Mouse (Mus musculus) gastrocnemius, adult 2 months (tissue): ENCODE results near the gene 4931422A03Rik. TPM values are rescaled to one million over a fixed set of nuclear protein-coding genes. Genes with fewer than 3 reads are reported as not detected.
"Not testable (repeated sequence)": the region's sequence is repeated elsewhere in the genome, so short reads cannot be mapped to it uniquely, and the experiment has no call there.

Source experiments
- DNase-seq: peaks from one replicate; pipeline ENCODE4 v3.0.0; 2022
- H3K27ac ChIP-seq: fragments of 200-600 bp; 2 replicates; pipeline ENCODE4 v1.8.1; 2022; ENCODE audit warnings: mild to moderate bottlenecking
- H3K4me3 ChIP-seq: fragments of 200-600 bp; 2 replicates; pipeline ENCODE4 v1.8.1; 2022; ENCODE audit warnings: mild to moderate bottlenecking, moderate library complexity
- CTCF ChIP-seq: fragments of 200-600 bp; IDR thresholded peaks from 2 replicates; pipeline ENCODE4 v1.8.1; 2022; ENCODE audit warnings: antibody characterized with exemption, mild to moderate bottlenecking, moderate library complexity
- intact Hi-C: fragments of 180-260 bp; cut with DNase I; formaldehyde crosslinking; loops from one replicate; pipeline ENCODE4 v1.15.1; 2025
- total RNA-seq, 2 experiments: library from RNA; stranded (reverse); gene quantifications; 2 replicates each; pipeline ENCODE4 v1.2.3; 2021

4931422A03Rik gene
- total RNA-seq, 2 experiments from 2014 or later, result not detected

GRCm38 (mm10) chr2:104007793-104008519 lies 20.2 kb downstream of the 4931422A03Rik start:
- Histone ChIP-seq H3K4me3 (no peak overlapping the region), H3K27ac (no peak overlapping the region)
- no peak for DNase-seq
- intact Hi-C loops, result no loop called here
- no peak for TF ChIP-seq CTCF

DNA sequence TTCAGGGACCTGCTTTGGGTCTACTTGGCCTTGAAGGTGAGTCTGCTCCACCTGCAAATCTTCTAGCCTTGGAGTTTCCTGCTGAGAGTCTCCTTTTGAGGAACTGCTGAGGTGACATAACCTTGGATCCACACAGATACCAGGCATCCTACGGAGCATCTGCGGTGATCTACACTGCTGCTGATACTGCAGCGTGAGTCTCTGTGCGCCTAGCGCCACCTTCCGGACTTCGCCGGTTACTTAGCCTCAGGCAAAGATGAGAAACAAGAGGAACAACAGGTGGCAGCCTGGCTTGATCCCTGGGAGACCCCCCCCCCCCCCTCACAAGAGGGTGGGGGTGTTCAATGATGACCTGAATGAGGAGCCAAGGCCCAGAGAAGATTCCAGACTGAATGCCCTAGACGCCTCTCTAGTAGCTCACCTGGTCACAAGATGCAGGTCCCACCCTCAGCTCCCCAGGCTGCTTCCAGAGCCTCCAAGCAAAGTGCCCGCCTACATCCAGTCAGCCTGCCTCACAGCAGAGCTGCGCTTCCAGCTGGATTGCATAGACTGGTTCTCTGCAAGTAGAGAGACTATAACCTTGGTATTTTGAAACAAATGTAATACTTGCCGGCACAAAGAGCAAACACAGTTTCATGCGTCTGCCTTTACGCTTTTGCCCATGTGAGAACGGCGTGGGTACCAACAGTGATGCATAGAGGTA lies 25.3 kb downstream of the 4931422A03Rik start:
- no peak overlapping the region for H3K27ac ChIP-seq
- DNase-seq, result peak; percentile 51
- intact Hi-C loops, result no loop called here
- peak; percentile 68 for TF ChIP-seq CTCF
- H3K4me3 ChIP-seq, result no peak overlapping the region

GRCm38 (mm10) chr2:104001861-104002260 lies 26.3 kb downstream of the 4931422A03Rik start:
- Histone ChIP-seq H3K27ac (no peak overlapping the region), H3K4me3 (no peak overlapping the region)
- TF ChIP-seq CTCF, result no peak
- intact Hi-C loops, result no loop called here
- no peak for DNase-seq

DNA sequence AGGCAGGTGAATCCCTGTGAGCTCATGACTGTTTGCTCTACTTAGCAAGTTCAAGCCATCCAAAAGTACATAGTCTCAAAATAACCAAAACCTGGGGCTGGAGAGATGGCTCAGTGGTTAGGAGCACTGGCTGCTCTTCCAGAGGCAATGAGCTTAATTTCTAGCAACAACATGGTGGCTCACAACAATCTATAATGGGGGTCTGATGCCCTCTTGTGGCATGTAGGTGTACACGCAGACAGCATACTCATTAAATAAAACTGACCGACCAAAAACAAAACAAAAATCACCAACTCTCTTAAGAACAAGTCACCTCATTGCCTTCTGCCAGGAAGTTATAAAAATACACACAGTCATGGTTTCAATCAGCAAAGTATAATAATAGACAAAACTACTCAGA lies 27.1 kb downstream of the 4931422A03Rik start:
- H3K27ac ChIP-seq, result no peak overlapping the region
- no peak for DNase-seq
- intact Hi-C loops, result no loop called here
- no peak overlapping the region for H3K4me3 ChIP-seq
- peak; percentile 63 for TF ChIP-seq CTCF

- DNase-seq, result no peak
- no peak for TF ChIP-seq CTCF
- intact Hi-C loops, result no loop called here
- Histone ChIP-seq H3K27ac (no peak overlapping the region), H3K4me3 (no peak overlapping the region)
These were observed 35.4 kb downstream of the 4931422A03Rik start for GRCm38 (mm10) chr2:103992618-103993332.

DNA sequence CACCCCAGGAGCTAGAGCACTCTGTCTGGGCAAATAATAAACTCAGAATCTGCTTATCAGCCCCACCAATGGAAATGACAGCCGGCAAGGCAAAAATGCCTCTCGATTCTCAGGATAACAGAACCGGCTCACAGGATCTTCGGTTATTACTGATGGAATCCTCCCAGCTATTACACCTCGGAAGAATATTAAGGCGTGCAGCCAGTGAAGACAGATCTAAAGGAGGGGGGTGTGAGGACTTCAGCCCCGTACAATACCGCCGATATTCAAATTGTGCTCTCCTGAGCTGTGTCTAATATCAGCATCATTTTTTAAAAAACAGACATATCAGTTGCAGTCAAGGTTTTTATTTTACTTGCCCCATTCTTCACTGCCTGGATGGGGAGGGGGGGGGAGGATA lies 36.0 kb downstream of the 4931422A03Rik start:
- no peak for TF ChIP-seq CTCF
- Histone ChIP-seq H3K27ac (no peak overlapping the region), H3K4me3 (no peak overlapping the region)
- no peak for DNase-seq
- intact Hi-C loops, result no loop called here

DNA sequence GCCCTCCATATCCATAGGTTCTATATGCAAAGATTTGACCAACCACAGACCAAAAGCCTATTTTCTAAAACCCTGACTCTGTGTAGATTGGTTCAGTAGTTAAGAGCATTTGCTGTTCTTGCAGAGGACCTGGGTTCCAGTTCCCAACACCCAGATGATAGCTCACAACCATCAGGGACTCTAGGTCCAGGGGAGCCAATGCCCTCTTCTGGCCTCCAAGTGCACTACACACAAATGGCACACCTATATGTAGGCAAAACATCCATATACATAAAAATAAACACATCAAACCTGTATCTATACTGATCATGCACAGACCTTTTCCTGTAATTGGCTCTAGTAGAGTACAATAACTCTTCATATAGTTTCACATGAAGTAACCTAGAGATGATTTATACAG lies 36.9 kb downstream of the 4931422A03Rik start:
- Histone ChIP-seq H3K27ac (no peak overlapping the region), H3K4me3 (no peak overlapping the region)
- no peak for DNase-seq
- intact Hi-C loops, result no loop called here
- TF ChIP-seq CTCF, result peak; percentile 8; the same call in 1 of the 2 replicates

DNA sequence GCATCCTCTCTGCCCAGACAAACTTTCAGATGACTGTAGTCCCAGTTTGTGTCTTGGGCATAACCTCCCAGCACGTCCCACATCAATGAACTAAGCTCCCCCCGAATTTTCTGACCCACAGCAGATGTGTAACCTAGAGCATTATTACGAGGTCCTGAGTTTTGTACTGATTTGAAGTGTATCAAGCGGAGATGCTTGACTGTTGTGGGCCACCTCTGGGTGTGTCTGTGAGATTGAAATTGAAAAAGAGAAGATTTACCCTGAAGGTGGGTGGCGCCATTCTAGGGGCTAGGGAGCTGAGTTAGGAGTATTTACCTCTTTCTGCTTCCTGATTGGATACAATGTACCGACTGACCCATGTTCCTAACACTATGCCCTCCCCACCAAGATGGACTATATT lies 38.4 kb downstream of the 4931422A03Rik start:
- TF ChIP-seq CTCF, result no peak
- H3K4me3 ChIP-seq, result no peak overlapping the region
- no peak overlapping the region for H3K27ac ChIP-seq
- no peak for DNase-seq
- intact Hi-C loops, result no loop called here

GRCm38 (mm10) chr2:103987595-103987994 lies 40.6 kb downstream of the 4931422A03Rik start:
- intact Hi-C loops, H3K4me3 ChIP-seq, DNase-seq, H3K27ac ChIP-seq: not testable (repeated sequence)

GRCm38 (mm10) chr2:103983146-103983545 lies 45.0 kb downstream of the 4931422A03Rik start:
- intact Hi-C loops, result no loop called here

DNA sequence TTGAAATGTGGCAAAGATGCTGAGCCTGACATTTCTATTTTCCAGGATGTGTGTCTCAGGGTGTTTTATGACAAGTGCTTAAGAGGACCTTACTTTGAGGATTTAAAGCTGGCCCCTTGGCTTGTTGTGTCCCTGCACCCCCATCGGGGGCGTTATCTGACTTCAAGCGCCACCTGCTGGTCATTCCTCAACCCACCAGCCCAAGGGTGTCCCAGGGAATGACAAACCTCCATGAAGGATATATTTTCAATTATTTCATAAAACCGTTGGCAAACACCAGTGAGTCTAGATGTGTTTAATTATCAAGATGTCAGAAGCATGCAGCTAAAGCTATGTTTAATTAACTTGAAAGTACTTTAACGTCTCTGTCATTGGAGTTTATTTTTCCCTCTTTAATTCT lies 45.9 kb downstream of the 4931422A03Rik start:
- Histone ChIP-seq H3K27ac (no peak overlapping the region), H3K4me3 (no peak overlapping the region)
- intact Hi-C loops, result loop anchor here (1.0 kb wide), 1 partner anchor 110 kb away; no protein-coding TSS in a partner anchor
- TF ChIP-seq CTCF, result peak; percentile 99
- peak; percentile 86 for DNase-seq

More at GRCm38 (mm10) chr2:103983146-103983545, 45.0 kb downstream of the 4931422A03Rik start:
- H3K27ac ChIP-seq, result no peak overlapping the region
- no peak for TF ChIP-seq CTCF
- no peak overlapping the region for H3K4me3 ChIP-seq
- no peak for DNase-seq

DNA sequence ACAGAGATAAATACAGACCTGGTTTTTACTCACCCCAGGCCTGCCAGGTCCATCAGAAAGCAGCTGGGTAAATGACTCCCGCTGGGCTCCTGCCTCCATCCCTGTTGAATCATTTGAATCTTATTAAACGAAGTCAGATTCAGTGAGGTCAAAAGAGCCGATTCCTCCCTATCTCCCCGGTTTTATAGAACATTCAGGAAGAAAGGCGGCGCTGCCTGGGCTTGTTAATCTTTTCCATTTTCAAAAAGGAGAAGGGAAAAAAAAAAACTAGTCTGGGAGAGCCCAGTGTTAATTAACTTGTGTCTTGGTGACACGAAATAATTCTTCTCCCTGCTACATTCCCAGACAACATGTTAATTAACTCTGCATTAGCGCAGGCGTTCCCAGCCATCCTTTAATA lies 50.4 kb downstream of the 4931422A03Rik start:
- no peak for DNase-seq
- intact Hi-C loops, result no loop called here
- H3K4me3 ChIP-seq, result no peak overlapping the region
- H3K27ac ChIP-seq, result no peak overlapping the region
- TF ChIP-seq CTCF, result no peak

DNA sequence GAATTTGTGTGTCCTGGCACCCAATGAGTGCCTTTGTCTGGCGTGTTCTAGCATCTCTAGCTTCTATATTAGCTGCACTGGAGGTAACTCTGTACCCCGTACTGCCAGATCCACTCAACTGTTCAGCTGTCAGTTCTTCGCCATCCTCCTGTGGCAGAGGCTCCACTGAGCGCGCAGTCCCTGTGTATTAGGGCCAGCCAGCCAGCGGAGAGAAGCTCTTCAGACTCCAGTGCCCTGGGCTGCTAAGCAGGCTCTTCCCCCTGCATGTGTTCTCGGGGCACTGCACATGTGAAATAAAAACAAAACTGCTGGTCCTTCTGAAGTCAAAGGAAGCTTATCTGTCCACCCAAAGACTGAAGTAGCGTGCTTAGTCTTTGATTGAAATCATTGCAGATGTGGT lies 50.9 kb downstream of the 4931422A03Rik start:
- no peak for DNase-seq
- TF ChIP-seq CTCF, result no peak
- no peak overlapping the region for H3K4me3 ChIP-seq
- H3K27ac ChIP-seq, result no peak overlapping the region
- intact Hi-C loops, result no loop called here
